Mouse (Mus musculus) liver, embryonic 14.5 days (tissue): ENCODE measurements around the gene Pou1f1.

Experiments used
- CTCF ChIP-seq: IDR thresholded peaks from 2 replicates; pipeline ENCODE4 v1.5.1; 2016; ENCODE audit warnings: antibody characterized with exemption, low read depth, control low read depth
- EP300 ChIP-seq: IDR thresholded peaks from 2 replicates; pipeline ENCODE4 v1.6.1; 2016; ENCODE audit warnings: antibody characterized with exemption, low read depth

GRCm38 (mm10) chr16:65543676-65544293 lies 23.5 kb downstream of the Pou1f1 start:
- TF ChIP-seq EP300 (no peak), CTCF (no peak)
